Mouse (Mus musculus): ENCODE measurements around the gene Vmn1r210. TPM values are rescaled to one million over a fixed set of nuclear protein-coding genes. Genes with fewer than 3 reads are reported as not detected.

Vmn1r210 gene
- polyA plus RNA-seq, 1 experiment from 2014 or later: not detected

Other genes starting within 250 kb of the Vmn1r210 start
- not detected in 2 replicates for gene Vmn1r205, start 238.3 kb downstream of the Vmn1r210 start, polyA plus RNA-seq (2016; fragmentation: Nextera tagmentation; extraction: Ambion mirVana)
- not detected in 2 replicates for gene Vmn1r206, start 207.1 kb downstream of the Vmn1r210 start, polyA plus RNA-seq (2016; fragmentation: Nextera tagmentation; extraction: Ambion mirVana)
- not detected in 2 replicates for gene Vmn1r207-ps, start 101.7 kb downstream of the Vmn1r210 start, polyA plus RNA-seq (2016; fragmentation: Nextera tagmentation; extraction: Ambion mirVana)
- not detected in 2 replicates for gene Vmn1r208, start 53.9 kb downstream of the Vmn1r210 start, polyA plus RNA-seq (2016; fragmentation: Nextera tagmentation; extraction: Ambion mirVana)
- not detected in 2 replicates for gene Vmn1r209, start 21.7 kb downstream of the Vmn1r210 start, polyA plus RNA-seq (2016; fragmentation: Nextera tagmentation; extraction: Ambion mirVana)
- not detected in 2 replicates for gene Vmn1r211, start 26.2 kb upstream of the Vmn1r210 start, polyA plus RNA-seq (2016; fragmentation: Nextera tagmentation; extraction: Ambion mirVana)
- gene Vmn1r212, start 52.9 kb upstream of the Vmn1r210 start, polyA plus RNA-seq (2016; fragmentation: Nextera tagmentation; extraction: Ambion mirVana): not detected in 2 replicates
- gene Vmn1r213, start 176.3 kb upstream of the Vmn1r210 start, polyA plus RNA-seq (2016; fragmentation: Nextera tagmentation; extraction: Ambion mirVana): not detected in 2 replicates
- not detected in 2 replicates for gene Vmn1r214, start 199.1 kb upstream of the Vmn1r210 start, polyA plus RNA-seq (2016; fragmentation: Nextera tagmentation; extraction: Ambion mirVana)
- gene Vmn1r215, start 236.7 kb upstream of the Vmn1r210 start, polyA plus RNA-seq (2016; fragmentation: Nextera tagmentation; extraction: Ambion mirVana): not detected in 2 replicates